Mouse (Mus musculus): ENCODE measurements around the gene Trp53rkb. TPM values are rescaled to one million over a fixed set of nuclear protein-coding genes. Genes with fewer than 3 reads are reported as not detected.

Trp53rkb gene
- polyA plus RNA-seq, 1 experiment from 2014 or later = 11.1 TPM

DNA sequence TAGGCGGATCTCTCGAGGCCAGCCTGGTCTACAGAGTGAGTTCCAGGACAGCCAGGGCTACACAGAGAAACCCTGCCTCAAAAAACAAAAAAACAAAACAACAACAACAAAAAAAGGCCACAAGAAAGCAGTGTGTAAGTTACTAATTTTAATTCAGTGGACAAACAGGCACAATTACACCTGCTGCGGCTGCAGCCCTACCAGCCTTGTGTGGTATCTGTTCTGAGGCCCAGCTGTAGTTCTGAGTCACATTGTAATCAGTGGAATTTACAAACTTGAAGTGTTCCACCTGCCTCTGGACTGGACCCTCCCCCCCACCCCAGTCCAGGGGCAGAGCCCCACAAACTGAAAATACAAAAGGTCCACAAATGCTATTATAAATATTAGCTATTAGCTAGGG lies 11.0 kb downstream of the Trp53rkb start:
- no peak for DNase-seq (ENCODE audit: extremely low spot score, low spot score)

DNA sequence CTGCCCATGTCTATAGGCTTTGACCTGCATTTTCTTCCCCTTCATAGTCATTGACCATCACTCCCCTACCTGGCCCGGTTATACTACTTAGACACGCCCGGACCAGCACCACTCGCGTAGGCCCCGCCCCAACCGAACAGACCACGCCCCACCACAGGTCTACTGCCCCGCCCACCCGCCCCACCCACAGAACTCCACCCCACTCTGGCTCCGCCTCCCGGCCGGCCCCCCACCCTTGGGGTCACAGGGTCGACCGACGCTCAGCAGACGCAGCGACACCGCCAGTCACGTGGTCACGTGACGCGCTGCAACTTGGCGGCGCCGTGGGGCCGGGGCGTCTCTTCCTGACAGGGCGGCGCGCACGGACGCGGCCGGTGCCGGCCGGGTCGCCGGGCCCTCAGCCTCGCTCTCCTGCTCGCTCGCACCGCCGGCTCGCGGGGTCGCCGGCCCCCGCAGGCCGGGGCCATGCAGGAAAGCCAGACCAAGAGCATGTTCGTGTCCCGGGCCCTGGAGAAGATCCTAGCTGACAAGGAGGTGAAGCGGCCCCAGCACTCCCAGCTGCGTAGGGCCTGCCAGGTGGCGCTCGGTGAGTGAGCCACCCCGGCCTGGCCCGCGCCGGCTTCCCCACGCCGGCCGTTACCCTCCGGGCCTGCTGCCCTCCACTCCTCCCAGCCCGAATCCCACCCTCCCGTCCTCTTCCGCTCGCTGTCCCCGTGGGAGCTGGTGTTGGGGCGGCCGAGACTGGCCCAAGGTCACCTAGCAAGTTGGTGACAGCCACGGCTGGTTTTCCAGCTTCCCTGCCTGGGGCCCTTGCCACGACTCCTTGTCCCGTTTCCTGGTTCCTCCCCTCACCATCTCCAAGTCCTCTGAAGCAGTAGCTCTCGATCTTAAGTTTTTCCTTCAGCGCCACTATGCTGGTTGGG lies 13.2 kb downstream of the Trp53rkb start, which contains the start of gene Arfgef2:
TSS of gene Arfgef2 (plus strand) at position 339 of the 923 bp plus-strand sequence.
- peak within 1 kb of the TSS; percentile 85 for H3K27ac ChIP-seq
- DNase-seq (ENCODE audit: extremely low spot score, low spot score) = peak; percentile 88
- H3K4me1 ChIP-seq = peaks cover 18% of the 10 kb centered on the region
- peaks cover 4% of the 10 kb centered on the region; the same call in 1 of the 2 replicates for H3K27me3 ChIP-seq (ENCODE audit: poor library complexity, severe bottlenecking)
- under 1% methylated on average over 76 of the region's 76 CpGs for WGBS
- no peaks in the 10 kb centered on the region for H3K36me3 ChIP-seq (replicated peaks)
- peak within 1 kb of the TSS; percentile 92 for H3K4me3 ChIP-seq
- H3K9me3 ChIP-seq = no peaks in the 10 kb centered on the region

More for the DNA sequence above, 11.0 kb downstream of the Trp53rkb start:
- no peak overlapping the region for H3K27ac ChIP-seq
- peaks cover 18% of the 10 kb centered on the region for H3K4me1 ChIP-seq
- H3K4me3 ChIP-seq = no peak overlapping the region
- H3K36me3 ChIP-seq (replicated peaks) = peaks cover 9% of the 10 kb centered on the region
- peaks cover 4% of the 10 kb centered on the region; the same call in 1 of the 2 replicates for H3K27me3 ChIP-seq (ENCODE audit: poor library complexity, severe bottlenecking)
- 94% methylated on average over 3 of the region's 3 CpGs for WGBS
- H3K9me3 ChIP-seq = no peaks in the 10 kb centered on the region

DNA sequence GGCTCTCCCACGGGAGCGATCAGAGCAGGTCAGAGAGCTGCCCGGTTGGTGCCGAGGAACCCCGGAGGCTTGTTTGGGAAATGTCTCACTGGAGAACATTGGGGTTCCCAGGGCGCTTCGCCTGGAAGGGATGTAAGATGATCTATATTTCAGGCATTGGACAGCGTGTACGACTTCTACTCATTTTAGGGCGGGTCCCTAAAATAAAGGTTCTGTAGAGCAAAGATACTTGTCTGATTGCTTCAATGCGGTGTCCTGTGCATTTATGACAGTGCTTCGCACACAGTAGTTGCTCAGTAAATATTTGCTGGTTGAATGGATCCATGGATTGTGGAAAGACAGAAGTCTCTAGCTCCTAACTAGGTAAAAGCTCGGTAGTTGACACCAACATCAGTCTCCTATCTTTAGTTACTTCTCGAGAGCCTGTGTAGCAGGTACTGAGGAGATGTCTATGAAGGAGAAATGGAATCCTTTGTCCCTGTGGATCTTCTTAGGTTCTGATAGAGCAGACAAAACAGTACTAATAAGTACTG lies 13.9 kb downstream of the Trp53rkb start:
- Histone ChIP-seq H3K9me3 (no peaks in the 10 kb centered on the region), H3K4me1 (peaks cover 18% of the 10 kb centered on the region), H3K36me3 (replicated peaks) (no peaks in the 10 kb centered on the region), H3K27ac (peak overlapping the region; percentile 85), H3K27me3 (ENCODE audit: poor library complexity, severe bottlenecking) (peaks cover 4% of the 10 kb centered on the region; the same call in 1 of the 2 replicates), H3K4me3 (peak overlapping the region; percentile 92)
- 28% methylated on average over 14 of the region's 14 CpGs for WGBS
- DNase-seq (ENCODE audit: extremely low spot score, low spot score) = no peak

DNA sequence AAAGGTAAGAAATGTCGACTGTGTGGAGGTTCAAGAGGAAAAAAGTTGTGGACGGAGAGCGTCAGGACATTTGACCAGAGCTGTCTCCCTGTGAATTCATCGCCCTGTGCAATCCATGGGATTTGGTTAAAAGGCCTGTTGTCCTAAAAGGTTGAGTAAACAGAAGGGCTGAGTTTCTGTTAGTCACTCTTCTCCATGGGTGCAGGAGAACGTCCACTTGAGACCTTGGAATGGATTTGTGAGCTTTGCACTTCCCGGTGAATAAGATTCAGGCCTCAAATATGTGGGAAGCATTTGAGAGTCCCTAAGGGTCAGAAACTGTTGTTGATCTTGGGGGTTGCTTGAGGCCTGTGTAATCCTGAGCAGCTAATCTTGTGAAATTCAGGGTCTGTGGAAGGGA lies 14.5 kb downstream of the Trp53rkb start:
- DNase-seq (ENCODE audit: extremely low spot score, low spot score) = no peak
- Histone ChIP-seq H3K4me1 (peaks cover 18% of the 10 kb centered on the region), H3K9me3 (no peaks in the 10 kb centered on the region), H3K27ac (no peak overlapping the region), H3K27me3 (ENCODE audit: poor library complexity, severe bottlenecking) (peaks cover 4% of the 10 kb centered on the region; the same call in 1 of the 2 replicates), H3K36me3 (replicated peaks) (no peaks in the 10 kb centered on the region), H3K4me3 (peak overlapping the region; percentile 92; the same call in 1 of the 2 replicates)
- whole genome bisulfite sequencing = 89% methylated on average over 6 of the region's 6 CpGs

DNA sequence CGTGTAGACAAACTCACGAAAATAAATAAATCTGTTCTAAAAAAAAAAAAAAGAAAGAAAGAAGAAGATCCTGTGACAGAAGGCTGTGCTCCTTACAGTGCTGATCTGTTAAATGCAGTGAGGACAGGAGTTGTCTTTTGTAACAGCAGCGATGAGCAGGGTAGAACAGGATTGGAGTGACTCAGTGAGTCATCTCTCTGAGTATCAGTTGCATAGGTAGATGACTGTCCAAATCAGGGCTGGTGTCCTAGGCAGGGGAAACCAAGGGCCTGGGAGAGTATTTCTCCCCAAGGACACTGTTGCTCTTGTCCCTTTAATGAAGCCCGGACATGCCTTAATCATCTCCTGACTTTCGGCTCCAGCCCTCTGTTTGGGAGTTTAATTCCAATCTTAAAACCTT lies 17.2 kb downstream of the Trp53rkb start:
- no peak for DNase-seq (ENCODE audit: extremely low spot score, low spot score)
- H3K27ac ChIP-seq = no peak overlapping the region
- no peaks in the 10 kb centered on the region for H3K9me3 ChIP-seq
- H3K4me1 ChIP-seq = peaks cover 18% of the 10 kb centered on the region
- 94% methylated on average over 5 of the region's 5 CpGs for WGBS
- H3K36me3 ChIP-seq (replicated peaks) = no peaks in the 10 kb centered on the region
- H3K4me3 ChIP-seq = no peak overlapping the region
- no peaks in the 10 kb centered on the region for H3K27me3 ChIP-seq (ENCODE audit: poor library complexity, severe bottlenecking)

DNA sequence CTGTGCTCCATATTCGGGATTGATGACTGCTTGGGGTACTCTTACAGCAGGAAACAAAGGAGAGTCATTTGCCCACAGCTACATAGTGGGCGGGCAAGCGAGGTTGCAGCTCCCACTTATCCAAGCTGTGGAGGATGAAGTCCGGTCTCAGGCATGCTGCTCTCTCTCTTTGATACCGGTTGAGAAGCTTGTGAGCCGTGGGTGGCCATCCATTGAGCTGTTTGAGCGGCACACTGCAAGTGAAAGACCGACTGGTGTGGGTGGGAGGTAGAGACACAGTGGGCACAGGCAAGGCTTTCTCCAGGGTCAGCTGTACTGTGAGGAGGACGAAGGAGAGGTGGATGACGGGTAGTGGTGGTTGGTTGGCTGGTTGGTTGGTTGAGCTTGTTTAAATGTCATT lies 18.5 kb downstream of the Trp53rkb start:
- no peak for DNase-seq (ENCODE audit: extremely low spot score, low spot score)
- WGBS = 87% methylated on average over 10 of the region's 10 CpGs
- Histone ChIP-seq H3K9me3 (no peaks in the 10 kb centered on the region), H3K4me1 (peaks cover 11% of the 10 kb centered on the region), H3K36me3 (replicated peaks) (no peaks in the 10 kb centered on the region), H3K4me3 (no peak overlapping the region), H3K27me3 (ENCODE audit: poor library complexity, severe bottlenecking) (no peaks in the 10 kb centered on the region), H3K27ac (no peak overlapping the region)

DNA sequence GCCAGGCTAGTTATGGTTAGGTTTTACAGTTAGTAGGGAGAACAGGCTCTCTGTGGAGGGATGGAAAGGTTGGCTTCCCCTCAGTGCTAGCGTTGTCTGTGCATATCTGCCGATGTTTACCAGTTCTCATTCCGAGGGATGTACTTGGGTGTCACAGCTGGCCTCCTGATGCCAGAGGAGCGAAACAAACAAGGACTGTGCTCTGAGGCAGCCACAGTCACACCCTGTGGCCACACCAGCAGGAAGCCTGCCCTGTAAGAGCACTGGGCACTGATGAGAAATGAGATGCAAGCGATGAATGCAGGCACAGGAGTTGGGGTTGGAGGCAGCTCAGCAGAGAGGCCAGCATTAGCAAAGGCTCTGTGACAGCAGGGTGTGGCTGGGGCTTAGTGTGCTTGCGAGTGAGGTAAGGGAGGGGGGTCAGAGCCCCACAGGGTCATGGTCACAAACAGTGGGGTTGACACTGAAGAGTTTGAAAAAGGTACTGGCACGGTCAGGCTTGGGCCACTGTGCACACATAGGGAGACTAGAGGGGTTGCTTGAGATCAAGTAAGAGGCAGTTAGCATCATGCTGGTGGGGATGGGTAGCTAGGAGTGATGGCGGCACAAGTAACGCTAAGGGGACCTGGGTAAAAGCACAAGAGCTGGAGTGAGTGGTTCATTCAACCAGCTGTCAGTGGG lies 26.3 kb downstream of the Trp53rkb start:
- Histone ChIP-seq H3K9me3 (no peaks in the 10 kb centered on the region; the same call in 1 of the 2 replicates), H3K4me1 (peaks cover 15% of the 10 kb centered on the region), H3K36me3 (replicated peaks) (peaks cover 9% of the 10 kb centered on the region; the same call in 1 of the 2 replicates), H3K27ac (0 out of 2 replicates have a peak overlapping the region, but pooled peaks have one; percentile 1), H3K4me3 (no peak overlapping the region), H3K27me3 (ENCODE audit: poor library complexity, severe bottlenecking) (no peaks in the 10 kb centered on the region)
- 89% methylated on average over 9 of the region's 9 CpGs for WGBS
- no peak for DNase-seq (ENCODE audit: extremely low spot score, low spot score)

DNA sequence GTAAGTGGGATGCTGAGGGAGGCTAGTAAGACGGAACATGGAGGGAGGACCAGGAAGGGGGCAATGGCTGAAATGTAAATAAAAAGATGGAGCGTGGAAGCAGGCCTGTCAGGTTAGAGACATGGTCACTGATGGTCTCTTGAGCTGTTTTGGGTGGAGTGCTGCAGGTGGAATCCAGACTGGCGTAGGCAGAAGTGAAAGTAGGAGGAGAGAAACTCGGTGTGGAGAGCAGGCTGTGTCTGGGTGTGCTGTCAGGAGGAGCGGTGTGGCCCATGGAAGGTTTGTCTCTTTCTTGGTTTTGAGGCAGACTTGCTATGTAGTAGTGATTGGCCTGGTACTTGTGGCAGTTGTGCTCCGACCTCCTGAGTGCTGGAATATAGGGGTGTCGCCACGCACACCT lies 27.5 kb downstream of the Trp53rkb start:
- peaks cover 9% of the 10 kb centered on the region; the same call in 1 of the 2 replicates for H3K36me3 ChIP-seq (replicated peaks)
- peaks cover 15% of the 10 kb centered on the region for H3K4me1 ChIP-seq
- no peaks in the 10 kb centered on the region for H3K27me3 ChIP-seq (ENCODE audit: poor library complexity, severe bottlenecking)
- H3K4me3 ChIP-seq = no peak overlapping the region
- DNase-seq (ENCODE audit: extremely low spot score, low spot score) = no peak
- WGBS = 93% methylated on average over 8 of the region's 8 CpGs
- no peak overlapping the region for H3K27ac ChIP-seq
- H3K9me3 ChIP-seq = no peaks in the 10 kb centered on the region; the same call in 1 of the 2 replicates

DNA sequence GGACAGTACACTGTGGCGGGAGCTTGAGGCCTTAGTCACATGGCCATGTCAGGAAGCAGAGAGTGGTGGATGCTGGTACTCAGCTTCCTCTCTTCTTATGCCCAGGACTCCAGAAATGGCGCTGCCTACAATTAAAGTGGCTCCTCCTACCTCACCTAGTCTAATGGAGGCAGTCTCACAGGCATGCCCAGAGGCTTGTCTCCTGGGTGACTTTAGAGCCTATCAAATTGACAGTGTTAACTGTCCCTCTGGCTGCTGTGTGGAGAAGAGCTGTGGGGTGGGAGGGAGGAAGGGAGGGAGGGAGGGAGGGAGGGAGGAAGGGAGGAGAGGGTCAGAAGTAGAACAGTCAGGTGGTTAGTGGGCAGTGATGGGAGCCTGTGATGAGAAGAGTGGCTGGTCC lies 28.5 kb downstream of the Trp53rkb start:
- no peak for DNase-seq (ENCODE audit: extremely low spot score, low spot score)
- Histone ChIP-seq H3K36me3 (replicated peaks) (peaks cover 9% of the 10 kb centered on the region; the same call in 1 of the 2 replicates), H3K4me3 (no peak overlapping the region), H3K9me3 (no peaks in the 10 kb centered on the region; the same call in 1 of the 2 replicates), H3K4me1 (peaks cover 15% of the 10 kb centered on the region), H3K27me3 (ENCODE audit: poor library complexity, severe bottlenecking) (no peaks in the 10 kb centered on the region), H3K27ac (no peak overlapping the region)
- 81% methylated on average over 2 of the region's 2 CpGs for WGBS

DNA sequence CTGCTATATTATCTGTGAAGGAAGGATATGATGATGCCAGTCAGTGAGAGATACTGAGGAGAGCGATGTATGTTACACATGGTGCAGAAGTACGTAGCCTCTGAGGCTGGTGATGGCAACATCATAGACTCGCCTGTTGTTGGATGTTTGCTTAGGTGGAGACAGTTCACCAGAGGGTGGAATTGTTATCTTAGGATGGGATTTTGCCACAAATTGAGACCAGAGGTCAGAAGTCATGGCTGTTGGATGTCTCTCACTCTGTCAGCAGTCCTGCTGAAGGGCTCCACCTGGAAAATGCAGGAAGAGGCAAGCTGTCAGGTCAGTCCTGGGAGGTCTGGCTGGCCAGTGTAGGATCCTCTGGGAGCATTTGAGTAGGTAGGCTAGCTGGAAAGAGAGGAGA lies 29.1 kb downstream of the Trp53rkb start:
- Histone ChIP-seq H3K27ac (no peak overlapping the region), H3K4me3 (no peak overlapping the region), H3K36me3 (replicated peaks) (peaks cover 9% of the 10 kb centered on the region; the same call in 1 of the 2 replicates), H3K27me3 (ENCODE audit: poor library complexity, severe bottlenecking) (no peaks in the 10 kb centered on the region), H3K4me1 (peaks cover 15% of the 10 kb centered on the region), H3K9me3 (no peaks in the 10 kb centered on the region; the same call in 1 of the 2 replicates)
- no peak for DNase-seq (ENCODE audit: extremely low spot score, low spot score)
- WGBS = 93% methylated on average over 3 of the region's 3 CpGs

DNA sequence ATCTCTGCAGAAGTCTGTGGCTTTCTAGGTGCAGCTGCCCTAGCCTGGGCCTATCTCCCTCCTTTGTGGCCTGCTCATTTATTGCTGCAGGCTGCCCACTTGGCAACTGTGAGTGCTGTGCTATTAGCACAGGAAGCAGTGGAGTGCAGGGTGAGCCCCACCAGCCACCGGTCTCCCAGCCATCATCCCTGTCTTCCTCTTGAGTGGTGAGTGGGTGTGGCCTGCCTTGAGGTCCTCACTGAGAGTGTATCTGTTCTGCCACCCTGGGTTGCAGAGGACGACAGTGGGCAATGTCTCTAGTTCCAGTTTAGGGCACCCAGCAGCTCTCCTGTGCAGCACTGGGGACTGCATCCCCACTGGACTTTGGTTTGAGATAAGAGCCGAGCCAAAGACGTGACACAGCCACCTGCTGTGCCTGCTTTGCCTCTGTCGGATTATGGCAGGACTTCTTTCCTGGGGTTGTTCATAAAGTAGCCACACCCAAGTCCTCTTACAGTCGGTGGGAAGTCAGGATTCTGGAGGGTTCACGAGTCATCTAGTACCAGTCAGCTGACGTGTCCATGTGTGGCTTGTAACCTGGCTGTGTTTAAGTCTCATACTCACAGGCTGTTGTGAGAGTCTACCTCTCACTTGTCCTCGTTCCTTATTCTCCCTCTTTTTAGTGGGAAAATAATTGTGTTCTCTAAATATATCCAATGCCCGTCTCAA lies 29.9 kb downstream of the Trp53rkb start:
- H3K9me3 ChIP-seq = no peaks in the 10 kb centered on the region; the same call in 1 of the 2 replicates
- DNase-seq (ENCODE audit: extremely low spot score, low spot score) = no peak
- 76% methylated on average over 10 of the region's 10 CpGs for WGBS
- H3K27me3 ChIP-seq (ENCODE audit: poor library complexity, severe bottlenecking) = no peaks in the 10 kb centered on the region
- no peak overlapping the region for H3K4me3 ChIP-seq
- no peak overlapping the region for H3K27ac ChIP-seq
- peaks cover 8% of the 10 kb centered on the region; the same call in 1 of the 2 replicates for H3K36me3 ChIP-seq (replicated peaks)
- H3K4me1 ChIP-seq = peaks cover 15% of the 10 kb centered on the region

DNA sequence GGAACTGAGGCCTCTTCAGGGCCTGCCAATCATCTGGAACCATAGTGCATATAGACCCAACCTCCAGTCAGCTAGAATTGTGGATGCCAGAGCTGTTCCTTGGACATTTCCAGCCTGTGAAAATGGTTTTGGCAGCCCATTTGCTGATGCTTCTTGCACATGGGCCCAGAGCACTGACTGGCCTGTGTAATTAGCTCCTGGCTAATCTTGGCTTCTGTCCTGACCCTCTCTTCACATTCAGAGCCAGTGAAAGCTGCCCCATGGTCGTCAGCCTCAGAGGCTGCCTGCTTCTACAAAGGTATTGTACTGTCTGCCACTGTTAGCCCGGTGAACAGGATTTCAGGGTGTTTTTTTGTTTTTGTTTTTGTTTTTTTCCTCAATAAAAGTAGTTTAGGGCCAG lies 30.6 kb downstream of the Trp53rkb start:
- no peak overlapping the region for H3K27ac ChIP-seq
- DNase-seq (ENCODE audit: extremely low spot score, low spot score) = no peak
- WGBS = 80% methylated on average over 2 of the region's 2 CpGs
- H3K4me3 ChIP-seq = no peak overlapping the region
- H3K36me3 ChIP-seq (replicated peaks) = peaks cover 2% of the 10 kb centered on the region; the same call in 1 of the 2 replicates
- H3K27me3 ChIP-seq (ENCODE audit: poor library complexity, severe bottlenecking) = no peaks in the 10 kb centered on the region
- no peaks in the 10 kb centered on the region for H3K9me3 ChIP-seq
- H3K4me1 ChIP-seq = peaks cover 15% of the 10 kb centered on the region

Measured in forebrain, embryonic 10.5 days (tissue).